Mouse (Mus musculus) embryonic facial prominence, embryonic 12.5 days (tissue): ENCODE measurements at regions not wholly inside any gene's neighbourhood (a gene's known extent, or its start where the extent isn't known, plus 50 kb on each side); places are given as distances from the start of the nearest gene placed in this dataset. TPM values are rescaled to one million over a fixed set of nuclear protein-coding genes. Genes with fewer than 3 reads are reported as not detected.

Experiments
- ATAC-seq: fragments of 200-750 bp; cut with Nextera tagmentation; 2 replicates; pipeline ENCODE4 v1.8.0; 2017; ENCODE audit not compliant: insufficient number of reproducible peaks, insufficient read depth, low FRiP score, low TSS enrichment
- H3K27ac ChIP-seq: fragments of 300-500 bp; sonication (generic); 2 replicates; pipeline ENCODE4 v1.5.1; 2016; ENCODE audit warnings: mild to moderate bottlenecking
- H3K27me3 ChIP-seq: fragments of 300-500 bp; sonication (generic); 2 replicates; pipeline ENCODE4 v1.6.1; 2016; ENCODE audit warnings: mild to moderate bottlenecking, moderate library complexity
- H3K36me3 ChIP-seq: fragments of 300-500 bp; sonication (generic); 2 replicates; pipeline ENCODE4 v1.6.1; 2016; ENCODE audit warnings: mild to moderate bottlenecking
- H3K4me1 ChIP-seq: fragments of 300-500 bp; sonication (generic); 2 replicates; pipeline ENCODE4 v1.6.1; 2016
- H3K4me2 ChIP-seq: fragments of 300-500 bp; sonication (generic); replicated peaks from 2 replicates; pipeline ENCODE4 v1.6.1; 2016; ENCODE audit warnings: mild to moderate bottlenecking, moderate library complexity
- H3K4me3 ChIP-seq: fragments of 300-500 bp; sonication (generic); 2 replicates; pipeline ENCODE4 v1.5.1; 2016; ENCODE audit warnings: mild to moderate bottlenecking
- H3K9ac ChIP-seq: fragments of 300-500 bp; sonication (generic); 2 replicates; pipeline ENCODE4 v1.6.1; 2016; ENCODE audit warnings: mild to moderate bottlenecking, moderate library complexity
- H3K9me3 ChIP-seq: fragments of 300-500 bp; sonication (generic); 2 replicates; pipeline ENCODE4 v1.6.1; 2016; ENCODE audit warnings: mild to moderate bottlenecking, moderate library complexity
- WGBS: fragments of 180-500 bp; shearing (Covaris S2); methylation state at CpG from one replicate; pipeline ENCODE4 v1.1.7; 2016; 5-methylcytosine and 5-hydroxymethylcytosine counted together
- microRNA counts: library from miRNA; unstranded; fragments of <30 nt; microRNA quantifications from one replicate; lab custom pipeline; 2017
- microRNA-seq: library from miRNA; unstranded; fragments of <30 nt; microRNA quantifications from one replicate; pipeline ENCODE4, GENCODE M21; 2017

DNA sequence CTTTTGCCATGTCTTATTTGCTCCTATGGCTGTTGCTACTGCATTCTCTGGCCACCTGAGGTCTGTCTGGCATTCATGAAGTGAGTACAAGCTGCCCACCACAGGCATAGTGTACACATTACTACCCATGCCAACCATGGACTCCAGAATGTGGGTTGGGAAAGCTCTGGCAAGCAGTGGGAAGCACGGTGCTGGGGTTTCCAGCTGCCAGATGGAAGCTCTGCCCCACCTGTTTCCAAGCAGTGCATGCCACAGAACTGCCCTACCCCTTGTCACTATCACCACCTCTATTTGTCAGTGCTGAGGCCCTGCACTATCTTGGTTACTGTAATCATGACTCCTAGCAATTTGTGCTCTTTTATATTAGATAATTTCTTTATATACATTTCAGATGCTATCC is 494.4 kb upstream of the Ndn start:
- H3K27ac ChIP-seq = no peak overlapping the region
- H3K27me3 ChIP-seq = no peaks in the 10 kb centered on the region

GRCm38 (mm10) chr7:61864517-61864916 is 481.9 kb upstream of the Ndn start:
- no peak for ATAC-seq
- H3K4me3 ChIP-seq = no peak overlapping the region
- H3K4me1 ChIP-seq = no peaks in the 10 kb centered on the region
- no peak overlapping the region for H3K4me2 ChIP-seq
- no peak overlapping the region for H3K9ac ChIP-seq
- H3K9me3 ChIP-seq = no peaks in the 10 kb centered on the region
- no peaks in the 10 kb centered on the region for H3K36me3 ChIP-seq
- no peaks in the 10 kb centered on the region for H3K27me3 ChIP-seq
- H3K27ac ChIP-seq = no peak overlapping the region

More for the DNA sequence above, 494.4 kb upstream of the Ndn start:
- Histone ChIP-seq H3K9ac (no peak overlapping the region), H3K9me3 (0 out of 2 replicates have a peak, but pooled peaks cover 4% of the 10 kb centered on the region), H3K4me2 (no peak overlapping the region), H3K36me3 (no peaks in the 10 kb centered on the region), H3K4me1 (no peaks in the 10 kb centered on the region), H3K4me3 (no peak overlapping the region)
- WGBS = 65% methylated on average over 1 of the region's 1 CpGs
- no peak for ATAC-seq

DNA sequence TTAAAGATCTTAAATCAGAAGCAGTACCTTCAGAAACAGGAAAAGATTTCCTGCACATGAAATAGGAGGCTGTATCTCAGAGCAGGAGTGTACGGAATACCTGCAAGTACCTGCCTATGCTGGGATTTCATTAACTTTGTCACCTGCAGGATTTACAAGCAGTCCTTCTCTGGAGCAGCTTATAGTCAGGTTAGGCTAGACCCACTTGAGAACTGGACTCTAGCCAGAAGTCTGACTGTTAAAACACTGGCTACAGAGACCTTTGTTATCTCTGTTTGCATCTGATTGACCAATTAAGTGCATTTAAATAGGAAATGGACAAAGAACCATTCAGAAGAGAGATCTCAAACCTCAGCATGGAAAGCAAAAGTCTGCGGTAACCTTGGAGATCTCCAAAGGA is 480.0 kb upstream of the Ndn start:
- no peaks in the 10 kb centered on the region for H3K9me3 ChIP-seq
- WGBS = 86% methylated on average over 2 of the region's 2 CpGs
- H3K4me2 ChIP-seq = no peak overlapping the region
- H3K36me3 ChIP-seq = no peaks in the 10 kb centered on the region
- no peak overlapping the region for H3K9ac ChIP-seq
- no peak overlapping the region for H3K27ac ChIP-seq
- H3K27me3 ChIP-seq = no peaks in the 10 kb centered on the region
- no peaks in the 10 kb centered on the region for H3K4me1 ChIP-seq
- ATAC-seq = no peak
- no peak overlapping the region for H3K4me3 ChIP-seq

GRCm38 (mm10) chr7:61876220-61876619 is 470.1 kb upstream of the Ndn start:
- Histone ChIP-seq H3K27ac (no peak overlapping the region), H3K9me3 (no peaks in the 10 kb centered on the region), H3K4me3 (no peak overlapping the region), H3K36me3 (no peaks in the 10 kb centered on the region), H3K4me2 (no peak overlapping the region), H3K9ac (no peak overlapping the region), H3K27me3 (no peaks in the 10 kb centered on the region), H3K4me1 (no peaks in the 10 kb centered on the region)
- no peak for ATAC-seq
- WGBS = 68% methylated on average over 3 of the region's 3 CpGs

GRCm38 (mm10) chr7:61877311-61878065 is 468.9 kb upstream of the Ndn start:
- Histone ChIP-seq H3K4me1 (no peaks in the 10 kb centered on the region), H3K36me3 (no peaks in the 10 kb centered on the region), H3K4me3 (no peak overlapping the region), H3K27me3 (no peaks in the 10 kb centered on the region), H3K9ac (no peak overlapping the region), H3K9me3 (no peaks in the 10 kb centered on the region), H3K27ac (no peak overlapping the region), H3K4me2 (no peak overlapping the region)
- 49% methylated on average over 2 of the region's 2 CpGs for WGBS
- ATAC-seq = peak; percentile 56; the same call in 1 of the 2 replicates

GRCm38 (mm10) chr7:61878095-61878494 is 468.3 kb upstream of the Ndn start:
- H3K36me3 ChIP-seq = no peaks in the 10 kb centered on the region
- no peak overlapping the region for H3K4me2 ChIP-seq
- no peaks in the 10 kb centered on the region for H3K9me3 ChIP-seq
- no peak overlapping the region for H3K4me3 ChIP-seq
- no peak for ATAC-seq
- H3K27ac ChIP-seq = no peak overlapping the region
- 65% methylated on average over 2 of the region's 2 CpGs for WGBS
- H3K27me3 ChIP-seq = no peaks in the 10 kb centered on the region
- no peak overlapping the region for H3K9ac ChIP-seq
- no peaks in the 10 kb centered on the region for H3K4me1 ChIP-seq

DNA sequence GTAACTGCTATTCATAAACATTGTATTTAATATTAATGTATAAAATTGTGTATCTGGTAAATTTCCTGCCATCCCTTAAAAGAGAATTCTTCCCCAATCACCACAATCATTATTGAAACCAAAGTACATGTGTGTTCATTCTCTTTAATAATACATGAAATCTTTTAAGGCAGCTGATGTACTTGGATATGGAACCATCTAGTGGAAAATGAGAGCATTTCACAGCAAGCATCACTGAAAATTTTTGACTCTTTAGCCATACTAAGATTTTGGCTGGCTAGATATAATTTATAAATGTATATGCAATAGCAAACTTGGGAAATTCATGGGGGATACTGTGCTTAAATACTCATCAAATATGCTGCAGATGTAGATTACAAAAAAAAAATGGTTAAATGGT is 467.8 kb upstream of the Ndn start:
- no peaks in the 10 kb centered on the region for H3K4me1 ChIP-seq
- H3K27ac ChIP-seq = no peak overlapping the region
- no peak overlapping the region for H3K4me2 ChIP-seq
- no peak for ATAC-seq
- H3K9me3 ChIP-seq = no peaks in the 10 kb centered on the region
- H3K9ac ChIP-seq = no peak overlapping the region
- H3K27me3 ChIP-seq = no peaks in the 10 kb centered on the region
- H3K36me3 ChIP-seq = no peaks in the 10 kb centered on the region
- H3K4me3 ChIP-seq = no peak overlapping the region

MicroRNAs in the stretch of these regions (microRNA counts, 519-probe panel; counts per million panel counts)
- microRNA mmu-miR-344 (lab: Ali Mortazavi, UCI) = 460 counts per million, percentile 65 among the panel's probes with 10 or more counts

Small RNA genes lying in the stretch of these regions (microRNA-seq; reads per million reads assigned to microRNA genes)
- gene Gm22466 (not detected), gene Gm23490 (not detected), gene Gm23873 (0.54 reads per million), gene Gm23917 (not detected), gene Gm23962 (not detected), gene Gm25533 (not detected), gene Mir344 (not detected), gene Mir344b (1.1 reads per million), gene Mir344c (0.54 reads per million), gene Mir344d-1 (not detected), gene Mir344d-2 (not detected), gene Mir344d-3 (not detected), gene Mir344e (not detected), gene Mir344h-1 (not detected), gene Mir344h-2 (not detected)
